Mouse (Mus musculus) frontal cortex, postnatal 14 days (tissue): ENCODE measurements around the gene Camk1.

Experiments
- DNase-seq, 2 experiments: peaks; one replicate each; pipeline ENCODE4 v3.0.0; 2022; ENCODE audit warnings: low spot score in 2 of 2

Gene Camk1

GRCm38 (mm10) chr6:113343177-113344092 is at the start of gene Camk1:
Camk1 (minus strand) TSS chr6:113343984.
- DNase-seq = peak in 1 of 2 experiments; percentile 71

- DNase-seq = peak in 1 of 2 experiments; percentile 54
Observed at GRCm38 (mm10) chr6:113392387-113393071, 48.7 kb upstream of the Camk1 start.

- no peak for DNase-seq
Observed at GRCm38 (mm10) chr6:113392015-113392386, 48.2 kb upstream of the Camk1 start.

- no peak for DNase-seq
Observed at GRCm38 (mm10) chr6:113390715-113391114, 46.9 kb upstream of the Camk1 start.

GRCm38 (mm10) chr6:113388960-113389359 is 45.2 kb upstream of the Camk1 start, which contains the start of gene Ttll3:
Ttll3 (plus strand) TSS chr6:113389260.
- no peak for DNase-seq

GRCm38 (mm10) chr6:113386025-113386424 is 42.2 kb upstream of the Camk1 start:
- DNase-seq = no peak

GRCm38 (mm10) chr6:113385160-113385714 is 41.5 kb upstream of the Camk1 start:
- no peak for DNase-seq

GRCm38 (mm10) chr6:113384351-113384927 is 40.7 kb upstream of the Camk1 start:
- DNase-seq = no peak

GRCm38 (mm10) chr6:113380480-113380879 is 36.7 kb upstream of the Camk1 start:
- DNase-seq = no peak

GRCm38 (mm10) chr6:113379246-113379645 is 35.5 kb upstream of the Camk1 start:
- DNase-seq = no peak

GRCm38 (mm10) chr6:113377496-113378385 is 34.0 kb upstream of the Camk1 start, which contains the start of the genes Tada3 and Arpc4:
Tada3 (minus strand) TSS chr6:113377883.
Arpc4 (plus strand) TSS chr6:113378115.
- peak; percentile 85 to 88 for DNase-seq

- no peak for DNase-seq
Observed at GRCm38 (mm10) chr6:113377172-113377495, 33.4 kb upstream of the Camk1 start.

- DNase-seq = no peak
Observed at GRCm38 (mm10) chr6:113373491-113373890, 29.7 kb upstream of the Camk1 start.

- no peak for DNase-seq
Observed at GRCm38 (mm10) chr6:113370194-113370929, 26.6 kb upstream of the Camk1 start.

GRCm38 (mm10) chr6:113368577-113368976 is 24.8 kb upstream of the Camk1 start:
- no peak for DNase-seq

- DNase-seq = no peak
Observed at GRCm38 (mm10) chr6:113368124-113368523, 24.3 kb upstream of the Camk1 start.

GRCm38 (mm10) chr6:113367574-113367973 is 23.8 kb upstream of the Camk1 start:
- no peak for DNase-seq

GRCm38 (mm10) chr6:113366639-113367038 is 22.9 kb upstream of the Camk1 start:
- DNase-seq = no peak

- DNase-seq = no peak
Observed at GRCm38 (mm10) chr6:113364518-113365135, 20.8 kb upstream of the Camk1 start.

- no peak for DNase-seq
Observed at GRCm38 (mm10) chr6:113362241-113362640, 18.5 kb upstream of the Camk1 start.
